Mouse (Mus musculus) bone marrow macrophage, adult 2 months (primary cell): ENCODE measurements at regions not wholly inside any gene's neighbourhood (a gene's known extent, or its start where the extent isn't known, plus 50 kb on each side); places are given as distances from the start of the nearest gene placed in this dataset.

ENCODE experiments used
- CTCF ChIP-seq: IDR thresholded peaks from 2 replicates; pipeline ENCODE4 v1.5.1; 2012; ENCODE audit warnings: low read depth, mild to moderate bottlenecking, low read length, moderate library complexity
- POLR2A ChIP-seq: IDR thresholded peaks from 2 replicates; pipeline ENCODE4 v1.6.1; 2012; ENCODE audit warnings: mild to moderate bottlenecking, low read depth, low read length, borderline replicate concordance

GRCm38 (mm10) chr1:77093551-77093950, 421.3 kb downstream of the Epha4 start:
- TF ChIP-seq CTCF (no peak), POLR2A (no peak)
